Mouse (Mus musculus) retina, embryonic 14.5 days (tissue): Measurements from ENCODE around the gene Lap3.
A peak's percentile ranks its signal among the peaks of the same experiment; 100 is the strongest.

ENCODE experiments used
- DNase-seq: peaks from one replicate; pipeline ENCODE4 v3.0.0-alpha.2; 2015; ENCODE audit warnings: low spot score

Lap3 gene

GRCm38 (mm10) chr5:45493191-45494092 lies at the start of gene Lap3:
Gene Lap3 (plus strand): TSS chr5:45493374.
- DNase-seq, result peak; percentile 98

- DNase-seq, result no peak
These were observed 48.9 kb upstream of the Lap3 start for GRCm38 (mm10) chr5:45444130-45444832.

- peak; percentile 16 for DNase-seq
These were observed 44.5 kb upstream of the Lap3 start for GRCm38 (mm10) chr5:45448676-45449075.

GRCm38 (mm10) chr5:45449206-45449605 lies 44.0 kb upstream of the Lap3 start:
- peak; percentile 22 for DNase-seq

GRCm38 (mm10) chr5:45449831-45450716 lies 43.1 kb upstream of the Lap3 start, which contains the start of gene Qdpr:
Gene Qdpr (minus strand): TSS chr5:45450236.
- DNase-seq, result peak; percentile 99

GRCm38 (mm10) chr5:45453451-45453850 lies 39.7 kb upstream of the Lap3 start, which contains the start of gene Clrn2:
Gene Clrn2 (plus strand): TSS chr5:45453751.
- no peak for DNase-seq

- no peak for DNase-seq
These were observed 38.7 kb upstream of the Lap3 start for GRCm38 (mm10) chr5:45454456-45454855.

- DNase-seq, result no peak
These were observed 20.2 kb upstream of the Lap3 start for GRCm38 (mm10) chr5:45472880-45473450.

- no peak for DNase-seq
These were observed 19.7 kb upstream of the Lap3 start for GRCm38 (mm10) chr5:45473521-45473920.

GRCm38 (mm10) chr5:45474215-45474614 lies 19.0 kb upstream of the Lap3 start:
- peak; percentile 93 for DNase-seq

GRCm38 (mm10) chr5:45474758-45475157 lies 18.4 kb upstream of the Lap3 start:
- DNase-seq, result no peak

- DNase-seq, result no peak
These were observed 17.4 kb upstream of the Lap3 start for GRCm38 (mm10) chr5:45475771-45476170.

GRCm38 (mm10) chr5:45476288-45476687 lies 16.9 kb upstream of the Lap3 start:
- no peak for DNase-seq

GRCm38 (mm10) chr5:45477601-45478000 lies 15.6 kb upstream of the Lap3 start:
- no peak for DNase-seq

- DNase-seq, result no peak
These were observed 13.1 kb upstream of the Lap3 start for GRCm38 (mm10) chr5:45480066-45480465.

- DNase-seq, result no peak
These were observed 12.0 kb upstream of the Lap3 start for GRCm38 (mm10) chr5:45481125-45481524.

GRCm38 (mm10) chr5:45482607-45483006 lies 10.6 kb upstream of the Lap3 start:
- DNase-seq, result no peak

- no peak for DNase-seq
These were observed 9.5 kb upstream of the Lap3 start for GRCm38 (mm10) chr5:45483654-45484053.

- no peak for DNase-seq
These were observed 1.4 kb upstream of the Lap3 start for GRCm38 (mm10) chr5:45491776-45492175.

- no peak for DNase-seq
These were observed 1.1 kb downstream of the Lap3 start for GRCm38 (mm10) chr5:45494093-45494755.

- DNase-seq, result no peak
These were observed 2.3 kb downstream of the Lap3 start for GRCm38 (mm10) chr5:45495429-45495975.
